Mouse (Mus musculus): ENCODE results near the gene Eva1c. TPM values are rescaled to one million over a fixed set of nuclear protein-coding genes. Genes with fewer than 3 reads are reported as not detected.

Gene Eva1c
- polyA plus RNA-seq, 1 experiment: 2.2 TPM

GRCm38 (mm10) chr16:90950354-90950963 is 123.9 kb downstream of the Eva1c start:
- 53% methylated on average over 17 of the region's 17 CpGs for WGBS
- no peak overlapping the region for H3K27ac ChIP-seq (ENCODE audit: insufficient read depth, low read length)
- H3K27me3 ChIP-seq (ENCODE audit: control insufficient read depth, insufficient read depth, low read length): no peaks in the 10 kb centered on the region
- no peak for TF ChIP-seq POLR2A (IDR thresholded peaks at IDR 0.05; ENCODE audit: borderline replicate concordance, insufficient read depth, low read length)
- no peak for TF ChIP-seq CTCF (IDR thresholded peaks at IDR 0.05; ENCODE audit: borderline replicate concordance, insufficient read depth, low read depth, low read length)
- no peak overlapping the region for H3K4me3 ChIP-seq (replicated peaks; ENCODE audit: insufficient read depth, low read depth, low read length)
- DNase-seq: no peak
- H3K4me1 ChIP-seq (ENCODE audit: control insufficient read depth, insufficient read depth, low read length): no peaks in the 10 kb centered on the region

DNA sequence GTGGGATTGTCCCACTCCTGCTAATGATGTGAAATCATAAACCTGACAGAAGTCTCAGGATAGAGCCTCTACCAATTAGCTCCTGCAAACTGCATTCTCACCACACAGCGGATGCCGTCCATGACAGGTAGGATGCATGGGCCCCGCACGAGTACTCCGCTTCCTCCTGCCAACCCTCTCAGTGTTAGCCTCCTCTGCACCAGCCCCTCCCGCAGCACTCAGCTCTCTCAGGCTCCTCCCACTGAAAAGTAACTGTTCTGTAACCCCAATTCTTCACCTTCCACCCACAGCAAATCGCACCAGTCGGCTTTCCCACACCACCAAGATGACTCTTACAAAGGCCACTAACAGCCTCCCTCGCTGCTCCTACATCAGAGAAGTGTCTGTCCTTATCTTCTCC is 126.6 kb downstream of the Eva1c start:
- H3K4me3 ChIP-seq (replicated peaks; ENCODE audit: insufficient read depth, low read depth, low read length): no peak overlapping the region
- H3K27ac ChIP-seq (ENCODE audit: insufficient read depth, low read length): no peak overlapping the region
- no peaks in the 10 kb centered on the region for H3K27me3 ChIP-seq (ENCODE audit: control insufficient read depth, insufficient read depth, low read length)
- no peak for DNase-seq
- H3K4me1 ChIP-seq (ENCODE audit: control insufficient read depth, insufficient read depth, low read length): no peaks in the 10 kb centered on the region
- TF ChIP-seq CTCF (IDR thresholded peaks at IDR 0.05; ENCODE audit: borderline replicate concordance, insufficient read depth, low read depth, low read length) (no peak), POLR2A (IDR thresholded peaks at IDR 0.05; ENCODE audit: borderline replicate concordance, insufficient read depth, low read length) (no peak)
- 93% methylated on average over 9 of the region's 9 CpGs for WGBS

GRCm38 (mm10) chr16:90953770-90954169 is 127.3 kb downstream of the Eva1c start:
- H3K4me1 ChIP-seq (ENCODE audit: control insufficient read depth, insufficient read depth, low read length): no peaks in the 10 kb centered on the region
- H3K27me3 ChIP-seq (ENCODE audit: control insufficient read depth, insufficient read depth, low read length): no peaks in the 10 kb centered on the region
- WGBS: 91% methylated on average over 6 of the region's 6 CpGs
- no peak for DNase-seq
- H3K27ac ChIP-seq (ENCODE audit: insufficient read depth, low read length): no peak overlapping the region
- no peak overlapping the region for H3K4me3 ChIP-seq (replicated peaks; ENCODE audit: insufficient read depth, low read depth, low read length)
- peak; percentile 13; the same call in 1 of the 2 replicates for TF ChIP-seq CTCF (IDR thresholded peaks at IDR 0.05; ENCODE audit: borderline replicate concordance, insufficient read depth, low read depth, low read length)
- TF ChIP-seq POLR2A (IDR thresholded peaks at IDR 0.05; ENCODE audit: borderline replicate concordance, insufficient read depth, low read length): no peak

Other genes starting within 250 kb of the Eva1c start
- 6.5 and 8.6 TPM in 2 replicates for gene Mis18a, start 99.3 kb upstream of the Eva1c start, polyA plus RNA-seq (2012; rRNA removed)
- 0.13 and 0.51 TPM in 2 replicates for gene Mrap, start 88.5 kb upstream of the Eva1c start, polyA plus RNA-seq (2012; rRNA removed)
- 4.9 and 5.3 TPM in 2 replicates for gene Urb1, start 16.3 kb upstream of the Eva1c start, polyA plus RNA-seq (2012; rRNA removed)
- gene Cfap298, start 108.4 kb downstream of the Eva1c start, polyA plus RNA-seq (2012; rRNA removed): 27.7 and 32.7 TPM in 2 replicates
- gene Synj1, start 184.6 kb downstream of the Eva1c start, polyA plus RNA-seq (2012; rRNA removed): 151 and 159 TPM in 2 replicates
- 155 and 168 TPM in 2 replicates for gene Paxbp1, start 217.8 kb downstream of the Eva1c start, polyA plus RNA-seq (2012; rRNA removed)